In genomic region chr5:148789147-148789566, GRCm38 (mm10) we compare ENCODE assay signal across 11 mouse cellular contexts.
DNase-seq lines count a peak whose midpoint lies in the region; ATAC-seq and TF ChIP-seq lines count a peak whose summit lies in the region.
"Had no signal": no experiment of that assay in that cellular context is flagged by ENCODE, and none has a peak within 500 bp of the region (broad histone marks: within the 10 kb centered on the region; RNA-seq: fewer than 3 reads in every experiment).

No protein-coding gene starts in this region.

- 27% methylated on average over 6 of the region's 6 CpGs for WGBS in forebrain, embryonic 16.5 days
- WGBS in limb, embryonic 10.5 days, result 24% methylated on average over 6 of the region's 6 CpGs
- WGBS in stomach, postnatal 0 days, result 30% methylated on average over 6 of the region's 6 CpGs

- peak; percentile 50 to 73 for DNase-seq in lung, adult 18-20 months
- no peak for DNase-seq in lung, postnatal 14 days
- DNase-seq in limb, embryonic 10.5 days (ENCODE audit: low spot score), result peak; percentile 62
- DNase-seq in stomach, postnatal 0 days (ENCODE audit: low spot score), result peak; percentile 88
- DNase-seq in layer of hippocampus, postnatal 25 days (ENCODE audit: extremely low spot score in 1 of 2, low spot score in 1 of 2), result no peak
- DNase-seq in layer of hippocampus, adult 18-20 months (ENCODE audit: low spot score in 2 of 2), result no peak
- DNase-seq: right cerebral cortex, postnatal 4 days had no signal

- no peak overlapping the region for H3K4me3 ChIP-seq in forebrain, embryonic 16.5 days (replicated peaks; ENCODE audit: low read length)
- no peak overlapping the region for H3K4me3 ChIP-seq in limb, embryonic 10.5 days
- no peak overlapping the region for H3K4me3 ChIP-seq in stomach, postnatal 0 days (ENCODE audit: low read depth, low read length)
- H3K4me3 ChIP-seq: hindbrain, embryonic 12.5 days; midbrain, embryonic 12.5 days had no signal

- H3K27me3 ChIP-seq in forebrain, embryonic 16.5 days (replicated peaks; ENCODE audit: control insufficient read depth, insufficient read depth, low read length), result no peaks in the 10 kb centered on the region
- 0 out of 2 replicates have a peak, but pooled peaks cover 3% of the 10 kb centered on the region for H3K27me3 ChIP-seq in limb, embryonic 10.5 days (ENCODE audit: low read depth, poor library complexity, severe bottlenecking)
- H3K27me3 ChIP-seq in stomach, postnatal 0 days (ENCODE audit: control insufficient read depth, insufficient read depth, low read length), result no peaks in the 10 kb centered on the region
- H3K27me3 ChIP-seq: hindbrain, embryonic 12.5 days had no signal

- H3K9me3 ChIP-seq in forebrain, embryonic 16.5 days (ENCODE audit: control insufficient read depth, low read length), result no peaks in the 10 kb centered on the region
- no peaks in the 10 kb centered on the region for H3K9me3 ChIP-seq in limb, embryonic 10.5 days (replicated peaks)
- no peaks in the 10 kb centered on the region for H3K9me3 ChIP-seq in stomach, postnatal 0 days (ENCODE audit: control insufficient read depth, low read length)
- H3K9me3 ChIP-seq: hindbrain, embryonic 12.5 days; midbrain, embryonic 12.5 days had no signal

- no peaks in the 10 kb centered on the region for H3K36me3 ChIP-seq in forebrain, embryonic 16.5 days (ENCODE audit: control insufficient read depth, insufficient read depth)
- H3K36me3 ChIP-seq in limb, embryonic 10.5 days, result no peaks in the 10 kb centered on the region
- no peaks in the 10 kb centered on the region for H3K36me3 ChIP-seq in stomach, postnatal 0 days (ENCODE audit: control insufficient read depth, insufficient read depth, low read length)
- H3K36me3 ChIP-seq: hindbrain, embryonic 12.5 days; midbrain, embryonic 12.5 days had no signal

- H3K9ac ChIP-seq in forebrain, embryonic 16.5 days (replicated peaks; ENCODE audit: low read depth, low read length), result no peak overlapping the region
- no peak overlapping the region for H3K9ac ChIP-seq in stomach, postnatal 0 days (ENCODE audit: low read length)
- H3K9ac ChIP-seq: hindbrain, embryonic 12.5 days; midbrain, embryonic 12.5 days had no signal

- H3K4me2 ChIP-seq in forebrain, embryonic 16.5 days (ENCODE audit: low read length), result no peak overlapping the region
- H3K4me2 ChIP-seq in stomach, postnatal 0 days (replicated peaks; ENCODE audit: low read depth), result no peak overlapping the region
- H3K4me2 ChIP-seq: hindbrain, embryonic 12.5 days; midbrain, embryonic 12.5 days had no signal

- no peak overlapping the region for H3K27ac ChIP-seq in forebrain, embryonic 16.5 days (ENCODE audit: low read length)
- peak overlapping the region; percentile 47 for H3K27ac ChIP-seq in limb, embryonic 10.5 days
- peak overlapping the region; percentile 61; the same call in 1 of the 2 replicates for H3K27ac ChIP-seq in stomach, postnatal 0 days (replicated peaks)
- H3K27ac ChIP-seq: hindbrain, embryonic 12.5 days; midbrain, embryonic 12.5 days had no signal

- ATAC-seq in forebrain, embryonic 16.5 days, result peak; percentile 62
- ATAC-seq in stomach, postnatal 0 days (ENCODE audit: low FRiP score, low TSS enrichment), result peak; percentile 90
- ATAC-seq in megakaryocyte-erythroid progenitor cell, adult 5-6 weeks (replicated peaks; ENCODE audit: low FRiP score, low TSS enrichment, poor library complexity, severe bottlenecking), result no peak

- H3K4me1 ChIP-seq in forebrain, embryonic 16.5 days (replicated peaks; ENCODE audit: control insufficient read depth, insufficient read depth, low read length), result peaks cover 17% of the 10 kb centered on the region
- peaks cover 41% of the 10 kb centered on the region for H3K4me1 ChIP-seq in limb, embryonic 10.5 days
- H3K4me1 ChIP-seq in stomach, postnatal 0 days (replicated peaks; ENCODE audit: control insufficient read depth, insufficient read depth), result no peaks in the 10 kb centered on the region

- TF ChIP-seq EP300 in stomach, postnatal 0 days (optimal IDR thresholded peaks at IDR 0.05), result no peak

- no peak for TF ChIP-seq CTCF in stomach, postnatal 0 days (IDR thresholded peaks at IDR 0.05; ENCODE audit: low read depth)

Comparison
In these comparisons a context has a peak if more than half of its experiments do, and no peak if none do; other contexts are left out.
1. DNase-seq: peak in lung, adult 18-20 months (2 of 2), limb, embryonic 10.5 days (single experiment) and stomach, postnatal 0 days (single experiment); none in lung, postnatal 14 days (single experiment), layer of hippocampus, postnatal 25 days (0 of 2) and layer of hippocampus, adult 18-20 months (0 of 2).